Mouse (Mus musculus) hindlimb bud, embryonic 11.5 days (tissue): ENCODE measurements around the gene Zfp346.

Experiments
- DNase-seq: peaks from one replicate; pipeline ENCODE4 v3.0.0-alpha.2; 2012; ENCODE audit warnings: low read depth, low spot score; ENCODE audit errors: extremely low spot score

The Zfp346 gene

GRCm38 (mm10) chr13:55152621-55153415 is 47.7 kb downstream of the Zfp346 start, which contains the start of gene Fgfr4:
TSS of gene Fgfr4 (plus strand) at chr13:55152640.
- DNase-seq: no peak

- DNase-seq: no peak
Observed at GRCm38 (mm10) chr13:55153951-55154350, 48.8 kb downstream of the Zfp346 start.

GRCm38 (mm10) chr13:55162365-55162764 is 57.3 kb downstream of the Zfp346 start:
- no peak for DNase-seq

GRCm38 (mm10) chr13:55163553-55163952 is 58.4 kb downstream of the Zfp346 start:
- no peak for DNase-seq

- no peak for DNase-seq
Observed at GRCm38 (mm10) chr13:55165831-55166339, 60.8 kb downstream of the Zfp346 start.

GRCm38 (mm10) chr13:55166806-55167725 is 62.0 kb downstream of the Zfp346 start:
- DNase-seq: no peak

GRCm38 (mm10) chr13:55167798-55168197 is 62.7 kb downstream of the Zfp346 start:
- DNase-seq: no peak

GRCm38 (mm10) chr13:55168255-55168654 is 63.1 kb downstream of the Zfp346 start:
- DNase-seq: no peak

GRCm38 (mm10) chr13:55168958-55169369 is 63.9 kb downstream of the Zfp346 start:
- DNase-seq: no peak

GRCm38 (mm10) chr13:55171517-55172335 is 66.6 kb downstream of the Zfp346 start:
- DNase-seq: no peak

- no peak for DNase-seq
Observed at GRCm38 (mm10) chr13:55172336-55172770, 67.2 kb downstream of the Zfp346 start.

GRCm38 (mm10) chr13:55174347-55174746 is 69.2 kb downstream of the Zfp346 start:
- no peak for DNase-seq

- no peak for DNase-seq
Observed at GRCm38 (mm10) chr13:55176265-55176664, 71.2 kb downstream of the Zfp346 start.

- no peak for DNase-seq
Observed at GRCm38 (mm10) chr13:55177903-55178496, 72.9 kb downstream of the Zfp346 start.

GRCm38 (mm10) chr13:55178556-55178955 is 73.4 kb downstream of the Zfp346 start:
- peak; percentile 58 for DNase-seq

GRCm38 (mm10) chr13:55179591-55179990 is 74.5 kb downstream of the Zfp346 start:
- DNase-seq: no peak

- no peak for DNase-seq
Observed at GRCm38 (mm10) chr13:55181786-55182172, 76.7 kb downstream of the Zfp346 start.

GRCm38 (mm10) chr13:55182173-55182894 is 77.2 kb downstream of the Zfp346 start:
- DNase-seq: no peak

- no peak for DNase-seq
Observed at GRCm38 (mm10) chr13:55183382-55183781, 78.3 kb downstream of the Zfp346 start.
